Mouse (Mus musculus): Measurements from ENCODE around the gene Ttc7b. TPM values are rescaled to one million over a fixed set of nuclear protein-coding genes. Genes with fewer than 3 reads are reported as not detected.

Gene Ttc7b
- polyA plus RNA-seq, 1 experiment from 2014 or later: 21.3 TPM

DNA sequence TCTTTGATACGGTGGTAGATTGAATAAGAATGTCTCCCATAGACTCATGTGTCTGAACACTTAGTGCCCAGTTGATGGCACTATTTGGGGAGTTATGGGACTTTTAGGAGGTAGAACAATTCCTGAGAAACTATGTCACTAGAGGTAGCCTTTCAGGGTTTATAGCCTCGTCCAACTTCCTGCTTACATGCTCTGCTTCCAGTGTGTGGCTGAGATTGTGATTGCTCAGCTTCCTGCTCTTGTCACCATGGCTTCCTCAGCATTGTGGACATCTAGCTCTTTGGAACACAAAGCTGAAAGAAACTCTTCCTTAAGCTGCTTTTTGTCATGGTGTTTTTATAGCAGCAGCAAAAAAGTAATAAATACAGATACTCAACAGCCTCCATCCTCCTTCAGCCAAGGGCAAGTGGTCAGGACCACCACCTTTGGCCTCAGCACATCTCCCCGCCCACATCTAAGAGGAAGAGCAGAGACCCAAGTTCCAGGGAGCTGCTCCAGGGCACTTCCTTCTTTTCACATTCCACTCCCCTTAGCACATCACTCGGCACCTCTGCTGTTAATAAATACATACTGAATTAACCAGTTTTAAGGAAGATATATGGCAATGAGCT lies 81.4 kb downstream of the Ttc7b start:
- ATAC-seq (no peak), DNase-seq (ENCODE audit: low read depth, low spot score) (no peak)
- ChIA-PET POLR2A (no interaction called here), CTCF (interaction anchor here (0.7 to 1.0 kb wide), 2 partner anchors 18 to 237 kb away, joined by 3 to 4 read pairs; no protein-coding TSS in a partner anchor)
- in situ Hi-C loops (cut with MboI; ENCODE audit: low pct_unique_long_range_greater_than_20kb): no loop called here
- TF ChIP-seq CTCF (IDR thresholded peaks at IDR 0.05): no peak
- H3K27me3 ChIP-seq: no peaks in the 10 kb centered on the region

DNA sequence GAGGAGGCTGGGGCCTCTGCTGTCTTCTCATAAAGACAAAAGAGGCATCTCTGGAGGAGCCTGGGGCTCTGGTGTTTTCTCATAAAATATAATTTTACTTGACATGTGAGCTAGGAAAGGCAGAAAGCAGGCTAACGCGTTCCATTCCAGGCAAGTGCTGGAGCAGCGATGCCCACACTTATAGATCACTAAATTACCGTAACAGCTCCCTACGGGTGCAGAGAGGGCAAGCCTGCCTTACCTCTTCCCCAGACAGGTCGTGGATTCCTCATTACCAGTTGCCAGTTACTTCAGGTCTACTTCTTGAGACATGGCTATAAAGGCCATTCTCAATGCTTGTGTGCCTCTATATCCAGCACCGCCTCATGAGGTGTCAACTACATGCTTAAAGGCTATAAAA lies 82.1 kb downstream of the Ttc7b start:
- H3K27me3 ChIP-seq: no peaks in the 10 kb centered on the region
- in situ Hi-C loops (cut with MboI; ENCODE audit: low pct_unique_long_range_greater_than_20kb): no loop called here
- ChIA-PET POLR2A (no interaction called here), CTCF (no interaction called here)
- no peak for TF ChIP-seq CTCF (IDR thresholded peaks at IDR 0.05)
- ATAC-seq (no peak), DNase-seq (ENCODE audit: low read depth, low spot score) (no peak)

DNA sequence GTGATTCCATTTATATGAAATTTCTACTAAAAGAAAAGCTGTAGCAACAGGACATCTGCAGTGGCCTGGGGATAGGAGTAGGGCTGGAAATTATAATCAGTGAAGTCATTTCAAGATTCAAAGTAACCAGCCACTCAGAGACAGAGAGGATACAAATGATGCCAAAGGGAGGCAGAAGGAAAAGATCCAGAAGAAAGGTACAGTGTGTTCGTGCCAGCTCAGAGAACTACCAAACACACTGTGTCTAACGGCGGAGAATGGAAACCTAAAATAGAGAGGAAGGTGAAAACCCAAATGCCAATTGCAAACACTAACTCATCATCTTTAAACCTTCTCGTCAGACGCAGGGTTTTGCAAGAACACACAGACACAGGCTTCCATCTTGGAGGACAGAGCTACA lies 82.8 kb downstream of the Ttc7b start:
- ATAC-seq: no peak
- DNase-seq (ENCODE audit: low read depth, low spot score): no peak
- in situ Hi-C loops (cut with MboI; ENCODE audit: low pct_unique_long_range_greater_than_20kb): no loop called here
- ChIA-PET CTCF (no interaction called here), POLR2A (no interaction called here)
- no peaks in the 10 kb centered on the region for H3K27me3 ChIP-seq
- TF ChIP-seq CTCF (IDR thresholded peaks at IDR 0.05): no peak

- CTCF ChIA-PET: no interaction called here
- no peak for TF ChIP-seq CTCF (IDR thresholded peaks at IDR 0.05)
- in situ Hi-C loops (cut with MboI; ENCODE audit: low pct_unique_long_range_greater_than_20kb): no loop called here
- POLR2A ChIA-PET: no interaction called here
- ATAC-seq: no peak
- no peak for DNase-seq (ENCODE audit: low read depth, low spot score)
- H3K27me3 ChIP-seq: no peaks in the 10 kb centered on the region
These were observed 84.9 kb downstream of the Ttc7b start for GRCm38 (mm10) chr12:100435763-100436162.

DNA sequence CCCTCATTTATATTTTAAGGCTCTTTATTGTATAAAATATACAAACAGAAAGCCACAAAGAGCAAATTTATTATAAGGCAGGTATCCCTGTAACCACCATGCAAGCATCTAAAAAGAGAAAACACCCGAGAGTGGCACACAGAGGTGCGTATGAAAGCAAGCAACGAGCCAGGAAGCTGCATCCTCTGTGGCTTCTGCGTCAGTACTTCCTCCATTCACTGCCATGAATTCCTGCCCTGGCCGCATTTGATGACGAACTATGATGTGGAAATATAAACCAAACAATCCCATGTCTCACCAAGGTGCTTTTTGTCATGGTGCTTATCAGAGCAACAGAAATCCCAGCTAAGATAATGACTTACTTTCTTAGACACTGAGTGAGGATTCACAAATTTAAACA lies 88.8 kb downstream of the Ttc7b start:
- no peaks in the 10 kb centered on the region for H3K27me3 ChIP-seq
- ChIA-PET CTCF (no interaction called here), POLR2A (no interaction called here)
- in situ Hi-C loops (cut with MboI; ENCODE audit: low pct_unique_long_range_greater_than_20kb): no loop called here
- TF ChIP-seq CTCF (IDR thresholded peaks at IDR 0.05): no peak
- DNase-seq (ENCODE audit: low read depth, low spot score) (no peak), ATAC-seq (no peak)

DNA sequence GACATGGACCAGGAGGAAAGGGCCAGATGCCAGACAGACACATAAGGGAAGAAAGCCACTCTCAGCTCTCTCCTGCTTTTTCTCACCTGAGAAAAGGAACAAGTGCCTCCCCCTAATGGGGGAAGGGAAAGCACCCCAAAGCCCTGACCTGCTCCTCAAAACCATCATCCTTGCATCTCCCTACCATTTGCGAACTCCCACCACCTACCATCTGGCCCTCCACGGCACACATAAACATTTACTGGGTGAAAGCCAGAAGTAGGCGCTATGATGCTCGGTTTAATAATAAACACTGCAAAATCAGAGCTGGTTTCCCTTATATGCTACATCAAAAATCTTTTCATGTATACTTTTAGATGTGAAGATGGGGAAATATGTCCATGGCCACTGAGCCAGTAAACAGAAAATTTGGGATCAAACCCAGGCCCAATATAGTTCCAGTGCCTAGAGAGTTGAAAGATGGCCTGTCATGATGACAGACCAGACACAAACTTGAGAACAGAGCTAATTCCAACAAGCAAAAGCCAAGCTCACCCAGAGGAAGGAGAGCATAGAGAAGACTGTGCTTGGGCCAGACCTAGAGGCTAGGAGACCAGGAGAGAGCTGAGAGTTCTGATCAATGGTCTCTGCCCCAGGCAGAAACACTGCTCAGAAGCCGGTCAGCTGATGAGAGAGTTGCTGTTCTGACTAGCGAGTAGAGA lies 91.1 kb downstream of the Ttc7b start:
- ATAC-seq: no peak
- CTCF ChIA-PET: interaction anchor here (1.0 kb wide), 2 partner anchors 8 to 12 kb away, joined by 3 read pairs; no protein-coding TSS in a partner anchor
- in situ Hi-C loops (cut with MboI; ENCODE audit: low pct_unique_long_range_greater_than_20kb): loop anchor here (10.0 kb wide), 1 partner anchor 225 kb away; no protein-coding TSS in a partner anchor
- no peak for TF ChIP-seq CTCF (IDR thresholded peaks at IDR 0.05)
- no peaks in the 10 kb centered on the region for H3K27me3 ChIP-seq
- DNase-seq (ENCODE audit: low read depth, low spot score): no peak
- POLR2A ChIA-PET: no interaction called here

DNA sequence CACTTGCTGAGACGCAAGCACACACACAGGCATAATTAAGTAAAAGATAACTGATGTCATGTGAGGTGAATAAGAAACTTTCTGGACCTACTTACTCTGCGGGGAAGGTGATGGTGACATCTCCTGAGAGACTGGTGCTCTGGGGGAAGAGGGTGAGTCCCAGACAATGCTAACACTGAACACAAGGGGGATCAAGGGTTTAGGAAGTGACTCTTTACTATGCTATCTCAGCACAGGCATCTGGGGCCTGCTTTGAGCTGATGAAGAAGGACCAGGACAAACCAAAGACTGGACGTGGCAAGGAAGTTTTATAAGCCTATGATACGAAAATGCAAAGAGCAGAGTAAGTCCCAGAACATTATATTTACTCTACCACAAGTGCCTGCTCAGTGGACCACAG lies 92.4 kb downstream of the Ttc7b start:
- POLR2A ChIA-PET: no interaction called here
- ATAC-seq: no peak
- H3K27me3 ChIP-seq: no peaks in the 10 kb centered on the region
- in situ Hi-C loops (cut with MboI; ENCODE audit: low pct_unique_long_range_greater_than_20kb): loop anchor here (10.0 kb wide), 1 partner anchor 223 kb away; no protein-coding TSS in a partner anchor
- TF ChIP-seq CTCF (IDR thresholded peaks at IDR 0.05): no peak
- DNase-seq (ENCODE audit: low read depth, low spot score): no peak
- CTCF ChIA-PET: no interaction called here

DNA sequence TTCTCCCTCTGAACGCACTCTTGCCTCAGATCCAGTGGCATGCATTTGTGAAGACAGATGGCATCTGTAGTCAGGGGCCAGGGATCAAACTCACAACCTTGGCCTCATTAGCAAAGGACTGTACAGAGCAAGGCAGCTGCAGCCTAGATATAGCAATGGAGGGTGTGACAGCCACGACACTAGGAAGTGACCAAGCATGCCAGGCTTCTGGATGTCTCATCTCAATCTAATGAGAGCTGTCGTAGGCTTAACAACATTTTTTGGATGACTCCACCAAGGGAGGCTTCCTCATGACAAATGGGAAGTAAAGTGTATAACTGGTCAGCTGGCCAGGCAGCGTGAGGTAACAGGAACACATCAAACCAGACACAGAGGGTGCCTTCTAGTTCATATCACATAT lies 94.4 kb downstream of the Ttc7b start:
- POLR2A ChIA-PET: no interaction called here
- no peaks in the 10 kb centered on the region for H3K27me3 ChIP-seq
- CTCF ChIA-PET: interaction anchor here (0.9 kb wide), 1 partner anchor 294 kb away, joined by 3 read pairs; no protein-coding TSS in a partner anchor
- in situ Hi-C loops (cut with MboI; ENCODE audit: low pct_unique_long_range_greater_than_20kb): loop anchor here (10.0 kb wide), 1 partner anchor 221 kb away; no protein-coding TSS in a partner anchor
- no peak for DNase-seq (ENCODE audit: low read depth, low spot score)
- no peak for TF ChIP-seq CTCF (IDR thresholded peaks at IDR 0.05)
- ATAC-seq: no peak

DNA sequence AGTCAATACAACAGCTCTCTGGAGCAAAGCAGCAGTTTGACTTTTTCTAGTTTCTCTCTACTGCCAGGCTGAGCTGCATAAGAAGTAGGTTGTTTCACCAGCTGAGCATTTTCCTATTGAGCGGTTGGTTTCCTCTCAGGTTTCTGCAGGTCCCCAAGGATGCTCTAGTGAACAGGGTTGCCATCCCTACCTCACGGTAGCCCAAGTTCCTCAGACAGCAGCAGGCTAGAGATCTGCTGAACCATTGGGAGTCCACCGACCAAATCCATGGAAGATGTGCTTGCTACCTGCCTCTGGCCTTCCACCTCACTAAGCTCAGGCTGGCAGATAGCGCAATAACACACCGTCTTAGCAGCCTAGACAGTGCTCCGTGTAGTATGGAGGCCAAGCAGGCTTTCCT lies 95.6 kb downstream of the Ttc7b start:
- POLR2A ChIA-PET: no interaction called here
- ATAC-seq (no peak), DNase-seq (ENCODE audit: low read depth, low spot score) (no peak)
- H3K27me3 ChIP-seq: no peaks in the 10 kb centered on the region
- CTCF ChIA-PET: no interaction called here
- in situ Hi-C loops (cut with MboI; ENCODE audit: low pct_unique_long_range_greater_than_20kb): loop anchor here (10.0 kb wide), 1 partner anchor 220 kb away; no protein-coding TSS in a partner anchor
- TF ChIP-seq CTCF (IDR thresholded peaks at IDR 0.05): no peak

DNA sequence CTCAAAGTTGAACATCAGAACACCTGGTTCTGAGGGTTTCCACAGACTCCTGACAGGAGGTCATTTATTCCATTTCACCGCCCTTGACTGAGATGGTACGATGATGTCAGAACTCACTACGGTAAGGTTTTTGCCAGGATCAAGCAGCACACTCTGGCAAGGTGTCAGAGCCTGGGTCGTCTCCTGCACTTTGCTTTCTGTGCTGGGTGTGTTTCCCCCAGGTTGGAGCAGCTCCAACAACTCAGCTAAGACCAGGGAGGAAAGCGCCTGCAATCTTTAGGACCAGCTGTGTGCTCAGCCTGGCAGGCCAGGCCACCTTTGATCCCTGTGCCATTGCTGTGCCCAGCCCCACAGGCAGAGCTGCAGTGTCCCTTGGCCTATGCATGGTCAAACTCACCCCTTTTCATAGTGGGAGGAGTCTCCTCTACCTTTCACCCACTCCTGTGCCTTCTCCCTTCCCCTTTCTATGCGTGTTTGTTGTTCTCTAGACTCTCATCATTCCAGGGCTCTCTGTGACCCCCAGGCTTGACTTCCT lies 98.3 kb downstream of the Ttc7b start:
- no peaks in the 10 kb centered on the region for H3K27me3 ChIP-seq
- no peak for TF ChIP-seq CTCF (IDR thresholded peaks at IDR 0.05)
- in situ Hi-C loops (cut with MboI; ENCODE audit: low pct_unique_long_range_greater_than_20kb): loop anchor here (10.0 kb wide), 1 partner anchor 218 kb away; no protein-coding TSS in a partner anchor
- POLR2A ChIA-PET: interaction anchor here (0.7 kb wide), 1 partner anchor 234 kb away, joined by 3 read pairs; no protein-coding TSS in a partner anchor
- peak; percentile 51 for ATAC-seq
- DNase-seq (ENCODE audit: low read depth, low spot score): no peak
- CTCF ChIA-PET: interaction anchor here (0.6 to 2.5 kb wide), 4 partner anchors 17 to 221 kb away, joined by 3 to 11 read pairs (median 4); no protein-coding TSS in a partner anchor

GRCm38 (mm10) chr12:100421538-100421937 lies 99.1 kb downstream of the Ttc7b start:
- DNase-seq (ENCODE audit: low read depth, low spot score) (no peak), ATAC-seq (no peak)
- TF ChIP-seq CTCF (IDR thresholded peaks at IDR 0.05): peak; percentile 62
- H3K27me3 ChIP-seq: no peaks in the 10 kb centered on the region
- in situ Hi-C loops (cut with MboI; ENCODE audit: low pct_unique_long_range_greater_than_20kb): loop anchor here (10.0 kb wide), 1 partner anchor 217 kb away; no protein-coding TSS in a partner anchor
- ChIA-PET POLR2A (interaction anchor here (0.7 kb wide), 1 partner anchor 233 kb away, joined by 3 read pairs; no protein-coding TSS in a partner anchor), CTCF (interaction anchor here (0.9 to 2.5 kb wide), 6 partner anchors 8 to 220 kb away, joined by 3 to 11 read pairs (median 3); no protein-coding TSS in a partner anchor)

Data from Patski (cell line).